Mouse (Mus musculus): ENCODE measurements around the gene Cpz. TPM values are rescaled to one million over a fixed set of nuclear protein-coding genes. Genes with fewer than 3 reads are reported as not detected.

The Cpz gene
- polyA plus RNA-seq, 1 experiment from 2014 or later = 2.8 TPM

DNA sequence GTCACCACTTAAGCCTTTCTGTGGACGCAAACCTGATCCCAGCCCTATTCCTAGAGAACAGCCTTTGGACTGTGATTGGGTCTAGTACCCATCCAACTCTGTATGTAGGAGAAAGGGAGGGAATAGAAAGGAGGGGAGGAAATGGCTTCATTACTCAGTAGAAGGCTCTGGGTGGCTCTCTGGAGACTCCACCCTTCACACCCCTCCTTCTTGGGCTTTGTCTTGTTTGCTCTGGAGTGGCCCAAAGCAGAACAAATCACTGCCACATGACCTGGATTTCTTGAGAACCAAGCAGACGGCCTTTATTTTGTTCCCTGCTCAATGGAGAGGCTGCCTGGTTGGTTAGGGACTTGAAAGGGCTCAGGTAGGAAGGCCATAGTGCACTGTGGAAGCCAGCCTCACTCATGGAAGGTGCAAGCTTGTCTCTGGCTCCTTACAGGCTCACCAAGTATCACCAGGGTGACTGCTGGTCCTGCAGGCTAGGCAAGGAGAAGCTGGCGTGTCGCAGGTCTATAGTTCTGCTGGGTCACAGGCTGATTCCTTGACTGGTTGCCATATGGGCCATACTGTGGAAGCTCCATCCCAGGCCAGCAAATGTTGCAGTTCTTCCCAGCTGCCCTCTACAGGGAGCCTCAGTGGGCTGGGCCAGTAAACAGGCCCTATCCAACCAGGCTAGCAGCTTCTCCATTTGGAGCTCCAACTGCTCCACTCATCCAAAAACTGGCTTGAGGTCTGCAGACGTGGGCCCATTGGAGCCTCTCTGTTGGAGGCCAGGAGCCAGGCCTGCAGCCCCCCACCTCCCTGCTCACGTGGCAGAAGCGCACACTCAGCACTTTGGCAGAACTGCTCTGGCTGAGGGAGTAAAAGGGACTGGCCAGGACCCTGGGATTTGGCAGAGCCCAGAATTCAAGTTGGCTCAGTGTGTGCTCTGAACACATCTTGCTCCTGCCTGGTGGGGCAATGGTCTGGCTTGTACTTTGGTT lies 26.6 kb upstream of the Cpz start:
- no peaks in the 10 kb centered on the region for H3K9me3 ChIP-seq (replicated peaks)

DNA sequence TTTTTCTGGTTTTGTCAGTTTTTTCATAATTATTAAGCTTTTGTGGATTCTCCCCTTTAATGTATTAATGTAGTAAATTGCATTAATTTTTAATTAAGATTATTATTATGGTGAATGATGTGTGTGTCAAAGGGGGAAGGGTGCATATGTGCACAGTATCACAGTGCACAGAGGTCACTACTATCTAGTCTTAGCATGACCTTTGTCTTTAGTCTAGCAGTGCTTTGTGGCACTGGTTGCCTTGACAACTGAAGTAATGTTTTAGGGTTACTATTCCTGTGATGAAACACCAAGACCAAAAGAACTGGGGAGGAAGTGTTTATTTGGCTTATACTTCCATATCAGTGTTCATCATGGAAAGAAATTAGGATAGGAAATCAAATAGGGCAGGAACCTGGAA lies 20.6 kb upstream of the Cpz start:
- H3K27ac ChIP-seq (replicated peaks) = no peak overlapping the region
- no peaks in the 10 kb centered on the region for H3K36me3 ChIP-seq
- ATAC-seq (ENCODE audit: low FRiP score) = no peak
- H3K9me3 ChIP-seq (replicated peaks) = no peaks in the 10 kb centered on the region
- no peak overlapping the region for H3K9ac ChIP-seq (replicated peaks)
- H3K4me1 ChIP-seq = no peaks in the 10 kb centered on the region
- H3K27me3 ChIP-seq (replicated peaks) = no peaks in the 10 kb centered on the region
- no peak overlapping the region for H3K4me3 ChIP-seq (replicated peaks)
- H3K4me2 ChIP-seq = no peak overlapping the region

More for the DNA sequence above, 26.6 kb upstream of the Cpz start:
- WGBS = 54% methylated on average over 7 of the region's 7 CpGs
- no peak overlapping the region for H3K9ac ChIP-seq (replicated peaks)
- no peaks in the 10 kb centered on the region for H3K27me3 ChIP-seq (replicated peaks)
- no peak overlapping the region for H3K4me2 ChIP-seq
- H3K4me1 ChIP-seq = no peaks in the 10 kb centered on the region
- ATAC-seq (ENCODE audit: low FRiP score) = peak; percentile 28; the same call in 1 of the 2 replicates
- no peak overlapping the region for H3K27ac ChIP-seq (replicated peaks)
- H3K4me3 ChIP-seq (replicated peaks) = no peak overlapping the region
- H3K36me3 ChIP-seq = peaks cover 18% of the 10 kb centered on the region; the same call in 1 of the 2 replicates

DNA sequence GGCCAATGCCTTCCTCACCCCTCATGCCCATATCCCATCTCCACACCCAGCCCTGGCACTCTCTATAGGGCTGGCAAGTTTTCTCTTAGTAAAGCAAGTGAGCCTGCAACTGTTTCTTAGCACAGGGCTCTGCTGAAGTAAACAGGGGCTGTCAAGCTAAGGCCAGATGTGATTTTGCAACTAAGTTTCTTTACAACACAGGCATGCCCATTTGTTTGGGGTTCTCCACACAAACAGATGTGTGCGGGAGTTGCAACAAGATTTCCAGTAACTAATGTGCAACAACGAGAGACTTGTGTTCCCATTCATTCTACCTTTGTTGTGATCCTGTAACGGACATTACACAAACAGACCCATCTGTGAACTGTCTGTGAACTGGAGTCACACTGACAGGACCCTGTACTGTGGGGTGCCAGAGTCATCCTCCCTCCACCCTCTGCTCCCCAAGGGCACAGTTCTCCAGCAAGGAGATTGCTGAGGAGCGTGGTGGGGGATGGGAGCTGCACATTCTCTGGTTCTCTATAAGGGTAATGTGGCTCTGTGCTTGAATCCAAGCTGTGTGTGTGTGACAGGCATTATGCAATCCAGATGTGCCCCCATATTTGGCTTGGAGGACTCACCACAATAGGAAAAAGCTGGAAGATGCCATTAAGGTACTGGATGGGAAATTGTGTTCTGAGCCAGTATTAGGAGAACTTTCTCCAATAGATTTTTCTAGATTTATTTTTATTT lies 15.7 kb upstream of the Cpz start:
- Histone ChIP-seq H3K4me1 (no peaks in the 10 kb centered on the region), H3K9ac (replicated peaks) (no peak overlapping the region), H3K4me3 (replicated peaks) (no peak overlapping the region), H3K4me2 (no peak overlapping the region), H3K27me3 (replicated peaks) (no peaks in the 10 kb centered on the region), H3K27ac (replicated peaks) (no peak overlapping the region), H3K36me3 (no peaks in the 10 kb centered on the region), H3K9me3 (replicated peaks) (no peaks in the 10 kb centered on the region)
- 76% methylated on average over 4 of the region's 4 CpGs for WGBS
- ATAC-seq (ENCODE audit: low FRiP score) = no peak

- Histone ChIP-seq H3K9me3 (replicated peaks) (no peaks in the 10 kb centered on the region), H3K4me2 (no peak overlapping the region), H3K27ac (replicated peaks) (no peak overlapping the region), H3K4me1 (no peaks in the 10 kb centered on the region), H3K36me3 (no peaks in the 10 kb centered on the region), H3K27me3 (replicated peaks) (no peaks in the 10 kb centered on the region), H3K9ac (replicated peaks) (no peak overlapping the region), H3K4me3 (replicated peaks) (no peak overlapping the region)
- 62% methylated on average over 5 of the region's 5 CpGs for WGBS
- no peak for ATAC-seq (ENCODE audit: low FRiP score)
These were observed 15.1 kb upstream of the Cpz start for GRCm38 (mm10) chr5:35540555-35540954.

DNA sequence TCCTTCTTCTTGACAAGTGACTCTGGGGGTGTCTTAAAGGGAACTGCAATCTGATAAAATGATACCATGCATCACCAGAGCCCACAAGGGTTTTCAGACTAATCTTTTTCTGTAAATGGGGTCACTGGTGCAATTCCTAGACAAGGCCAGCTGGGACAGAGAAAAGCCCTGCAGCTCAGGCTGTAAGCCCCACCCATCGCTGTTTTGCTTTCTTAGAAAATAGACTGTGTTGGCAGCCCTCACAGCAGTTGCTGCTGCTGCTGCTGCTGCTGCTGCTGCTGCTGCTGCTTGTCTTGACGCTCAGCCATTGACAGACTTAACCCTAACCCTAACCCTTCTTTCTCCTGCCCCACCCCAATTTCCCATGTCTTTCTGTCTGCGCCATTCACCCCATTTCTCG lies 14.1 kb upstream of the Cpz start:
- no peaks in the 10 kb centered on the region for H3K4me1 ChIP-seq
- no peaks in the 10 kb centered on the region for H3K36me3 ChIP-seq
- no peak overlapping the region for H3K4me3 ChIP-seq (replicated peaks)
- H3K27me3 ChIP-seq (replicated peaks) = no peaks in the 10 kb centered on the region
- 72% methylated on average over 4 of the region's 4 CpGs for WGBS
- H3K9ac ChIP-seq (replicated peaks) = no peak overlapping the region
- ATAC-seq (ENCODE audit: low FRiP score) = no peak
- H3K9me3 ChIP-seq (replicated peaks) = no peaks in the 10 kb centered on the region
- H3K27ac ChIP-seq (replicated peaks) = no peak overlapping the region
- H3K4me2 ChIP-seq = no peak overlapping the region

DNA sequence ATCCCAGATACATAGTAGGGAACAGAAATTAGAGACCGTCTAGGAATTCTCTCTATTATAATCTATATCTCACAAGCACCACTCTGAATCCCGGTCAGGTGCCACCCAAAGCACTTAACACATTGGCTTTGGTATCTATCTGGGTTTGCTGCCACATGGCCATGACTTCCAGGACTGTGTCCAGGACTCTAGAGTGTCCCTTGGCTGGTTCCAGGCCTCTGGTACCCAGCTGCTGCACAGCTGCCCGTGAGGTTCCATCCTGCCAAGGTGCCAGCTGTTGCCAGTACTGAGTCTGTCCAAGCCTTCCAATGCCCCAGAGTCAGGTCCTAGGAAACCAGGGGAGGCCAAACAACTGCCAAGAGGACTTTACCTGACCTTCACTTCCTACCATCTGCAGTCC lies 12.5 kb upstream of the Cpz start:
- Histone ChIP-seq H3K9me3 (replicated peaks) (no peaks in the 10 kb centered on the region), H3K4me3 (replicated peaks) (no peak overlapping the region), H3K27me3 (replicated peaks) (no peaks in the 10 kb centered on the region), H3K4me1 (no peaks in the 10 kb centered on the region), H3K27ac (replicated peaks) (no peak overlapping the region), H3K9ac (replicated peaks) (no peak overlapping the region), H3K36me3 (no peaks in the 10 kb centered on the region), H3K4me2 (no peak overlapping the region)
- 75% methylated on average over 3 of the region's 3 CpGs for WGBS
- ATAC-seq (ENCODE audit: low FRiP score) = no peak

DNA sequence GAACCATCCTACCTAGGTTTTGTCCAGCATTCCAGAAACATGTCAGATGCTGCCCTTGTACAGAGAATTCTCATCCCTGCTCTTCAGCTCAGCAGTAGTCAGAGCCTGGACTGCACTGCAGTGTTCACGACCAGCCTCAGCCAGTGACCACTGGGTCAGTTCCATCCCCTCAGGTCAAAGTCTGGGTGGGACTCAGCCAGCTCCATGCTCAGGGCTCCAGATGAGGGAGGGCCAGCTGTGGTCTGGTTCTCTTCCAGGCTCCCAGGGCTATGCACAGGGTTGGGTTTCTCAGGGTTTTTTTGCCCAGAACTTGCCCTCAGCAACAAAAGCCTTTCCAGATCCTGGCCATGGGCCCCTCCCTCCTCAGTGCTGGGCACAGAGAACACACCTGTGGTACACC lies 12.0 kb upstream of the Cpz start:
- Histone ChIP-seq H3K4me1 (no peaks in the 10 kb centered on the region), H3K36me3 (no peaks in the 10 kb centered on the region), H3K9me3 (replicated peaks) (no peaks in the 10 kb centered on the region), H3K4me2 (no peak overlapping the region), H3K27me3 (replicated peaks) (no peaks in the 10 kb centered on the region; the same call in 1 of the 2 replicates), H3K4me3 (replicated peaks) (no peak overlapping the region), H3K27ac (replicated peaks) (no peak overlapping the region), H3K9ac (replicated peaks) (no peak overlapping the region)
- no peak for ATAC-seq (ENCODE audit: low FRiP score)
- 76% methylated on average over 1 of the region's 1 CpGs for WGBS

GRCm38 (mm10) chr5:35536271-35536670 lies 10.8 kb upstream of the Cpz start:
- no peaks in the 10 kb centered on the region; the same call in 1 of the 2 replicates for H3K4me1 ChIP-seq
- H3K27me3 ChIP-seq (replicated peaks) = peaks cover 7% of the 10 kb centered on the region
- ATAC-seq (ENCODE audit: low FRiP score) = no peak
- no peak overlapping the region for H3K9ac ChIP-seq (replicated peaks)
- H3K36me3 ChIP-seq = no peaks in the 10 kb centered on the region
- no peak overlapping the region for H3K4me3 ChIP-seq (replicated peaks)
- H3K4me2 ChIP-seq = no peak overlapping the region
- WGBS = 65% methylated on average over 3 of the region's 3 CpGs
- H3K27ac ChIP-seq (replicated peaks) = no peak overlapping the region
- H3K9me3 ChIP-seq (replicated peaks) = no peaks in the 10 kb centered on the region

DNA sequence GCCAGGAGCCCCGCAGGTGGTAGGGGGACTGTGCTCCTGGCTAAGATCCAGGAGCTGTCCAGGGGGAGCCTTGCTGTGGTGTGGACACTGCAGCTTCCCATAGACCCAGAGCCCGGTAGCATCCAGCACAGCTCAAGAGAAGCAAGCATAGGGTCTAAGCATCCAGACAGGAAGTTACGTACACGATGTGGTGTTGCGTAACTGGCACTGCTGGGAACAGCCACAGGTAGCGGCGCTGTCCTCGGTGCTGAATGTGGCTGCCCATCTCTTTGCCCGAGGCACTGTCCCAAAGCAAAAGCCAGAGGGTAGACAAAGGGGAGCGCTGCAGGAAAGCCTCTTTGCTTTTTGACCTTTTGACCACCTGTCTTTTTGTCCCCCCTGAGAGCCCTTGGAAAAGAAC lies 6.1 kb upstream of the Cpz start:
- H3K4me3 ChIP-seq (replicated peaks) = no peak overlapping the region
- no peak overlapping the region for H3K9ac ChIP-seq (replicated peaks)
- peak overlapping the region; percentile 9; the same call in 1 of the 2 replicates for H3K4me2 ChIP-seq
- no peaks in the 10 kb centered on the region for H3K9me3 ChIP-seq (replicated peaks)
- WGBS = 17% methylated on average over 10 of the region's 10 CpGs
- ATAC-seq (ENCODE audit: low FRiP score) = no peak
- no peak overlapping the region for H3K27ac ChIP-seq (replicated peaks)
- no peaks in the 10 kb centered on the region; the same call in 1 of the 2 replicates for H3K4me1 ChIP-seq
- no peaks in the 10 kb centered on the region for H3K36me3 ChIP-seq
- H3K27me3 ChIP-seq (replicated peaks) = peaks cover 10% of the 10 kb centered on the region

DNA sequence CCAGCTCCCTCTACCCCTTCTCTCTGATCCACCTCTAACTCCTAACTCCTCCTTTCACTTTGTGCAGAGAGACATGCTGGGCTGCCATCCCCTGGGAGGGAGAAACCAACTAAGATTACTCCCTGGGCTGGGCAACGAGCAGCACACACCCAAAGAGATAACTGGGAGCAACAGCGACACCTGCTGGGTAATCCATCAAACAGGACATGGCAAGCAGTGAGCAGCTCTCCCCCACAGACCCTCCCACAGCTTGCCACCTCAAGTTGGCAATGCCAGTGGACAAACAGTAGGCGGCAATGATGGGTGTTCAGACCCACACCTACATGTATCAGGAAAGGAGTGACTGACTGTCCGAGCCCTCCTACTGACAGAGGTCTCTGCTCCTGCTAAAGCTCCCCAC lies 4.9 kb upstream of the Cpz start:
- 17% methylated on average over 4 of the region's 4 CpGs for WGBS
- Histone ChIP-seq H3K4me3 (replicated peaks) (no peak overlapping the region), H3K9me3 (replicated peaks) (no peaks in the 10 kb centered on the region), H3K4me1 (peaks cover 6% of the 10 kb centered on the region), H3K9ac (replicated peaks) (no peak overlapping the region), H3K36me3 (no peaks in the 10 kb centered on the region), H3K27ac (replicated peaks) (no peak overlapping the region), H3K27me3 (replicated peaks) (peaks cover 20% of the 10 kb centered on the region), H3K4me2 (no peak overlapping the region)
- no peak for ATAC-seq (ENCODE audit: low FRiP score)

DNA sequence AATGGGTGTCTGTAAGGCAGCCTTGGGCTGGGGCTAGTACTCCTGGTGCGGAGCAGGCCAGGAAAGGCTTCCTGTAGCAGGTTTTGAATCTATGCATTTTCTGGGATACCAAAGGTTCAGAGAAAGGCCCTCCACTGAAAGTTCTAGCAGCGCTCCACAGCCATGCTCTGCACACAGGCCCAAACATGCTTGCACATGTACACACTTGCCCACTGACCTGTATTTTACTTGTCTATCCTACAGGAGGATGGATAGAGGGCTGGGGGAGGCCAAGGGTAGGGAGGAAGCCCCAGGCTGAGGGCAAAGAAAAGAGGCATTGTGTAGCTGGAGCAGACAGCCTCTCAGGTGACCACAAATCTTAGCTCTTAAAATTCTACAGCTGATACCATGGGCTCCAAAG lies 1.1 kb downstream of the Cpz start:
- no peaks in the 10 kb centered on the region for H3K36me3 ChIP-seq
- 83% methylated on average over 2 of the region's 2 CpGs for WGBS
- no peak overlapping the region for H3K4me2 ChIP-seq
- H3K27ac ChIP-seq (replicated peaks) = no peak overlapping the region
- H3K27me3 ChIP-seq (replicated peaks) = peaks cover 46% of the 10 kb centered on the region
- no peak overlapping the region for H3K4me3 ChIP-seq (replicated peaks)
- H3K4me1 ChIP-seq = peaks cover 19% of the 10 kb centered on the region
- H3K9me3 ChIP-seq (replicated peaks) = no peaks in the 10 kb centered on the region
- no peak for ATAC-seq (ENCODE audit: low FRiP score)
- no peak overlapping the region for H3K9ac ChIP-seq (replicated peaks)

GRCm38 (mm10) chr5:35523735-35524134 lies 1.8 kb downstream of the Cpz start:
- Histone ChIP-seq H3K4me2 (no peak overlapping the region), H3K9ac (replicated peaks) (no peak overlapping the region), H3K27ac (replicated peaks) (no peak overlapping the region), H3K4me3 (replicated peaks) (no peak overlapping the region), H3K36me3 (no peaks in the 10 kb centered on the region), H3K27me3 (replicated peaks) (peaks cover 47% of the 10 kb centered on the region), H3K9me3 (replicated peaks) (no peaks in the 10 kb centered on the region), H3K4me1 (peaks cover 19% of the 10 kb centered on the region)
- WGBS = 0% methylated on average over 5 of the region's 5 CpGs
- ATAC-seq (ENCODE audit: low FRiP score) = peak; percentile 58; the same call in 1 of the 2 replicates

Data from neural tube, embryonic 15.5 days (tissue).